Mouse (Mus musculus) erythroblast, embryonic 14.5 days (primary cell): Measurements from ENCODE around the gene Dio3. TPM values are rescaled to one million over a fixed set of nuclear protein-coding genes. Genes with fewer than 3 reads are reported as not detected.

Experiments used
- H3K27me3 ChIP-seq: 2 replicates; pipeline ENCODE4 v1.6.1; 2012; ENCODE audit warnings: inconsistent platforms; ENCODE audit not compliant: control insufficient read depth
- H3K36me3 ChIP-seq: 2 replicates; pipeline ENCODE4 v1.6.1; 2012; ENCODE audit warnings: mild to moderate bottlenecking, inconsistent platforms; ENCODE audit not compliant: control insufficient read depth
- H3K4me1 ChIP-seq: 2 replicates; pipeline ENCODE4 v1.6.1; 2012; ENCODE audit warnings: inconsistent platforms; ENCODE audit not compliant: control insufficient read depth
- H3K4me3 ChIP-seq: replicated peaks from 2 replicates; pipeline ENCODE3; 2012; ENCODE audit warnings: moderate library complexity, mild to moderate bottlenecking, inconsistent platforms
- H3K9me3 ChIP-seq: 2 replicates; pipeline ENCODE4 v1.6.1; 2012; ENCODE audit warnings: low read length, inconsistent platforms, mixed read lengths; ENCODE audit not compliant: control insufficient read depth
- GATA1 ChIP-seq: IDR thresholded peaks from 2 replicates; pipeline ENCODE4 v1.6.1; 2012; ENCODE audit warnings: low read length, inconsistent platforms, mixed read lengths
- TAL1 ChIP-seq: IDR thresholded peaks from 3 replicates; pipeline ENCODE4 v1.6.1; 2012; ENCODE audit warnings: low read length, inconsistent platforms, mixed read lengths
- polyA plus RNA-seq: library from polyadenylated mRNA; stranded (reverse); fragments of >175 nt; gene quantifications from 2 replicates; pipeline ENCODE4 v1.2.3, GENCODE M21; 2012

Dio3 gene
- polyA plus RNA-seq, 1 experiment = not detected

GRCm38 (mm10) chr12:110255731-110256130, 23.1 kb upstream of the Dio3 start:
- no peaks in the 10 kb centered on the region for H3K9me3 ChIP-seq
- H3K36me3 ChIP-seq = no peaks in the 10 kb centered on the region
- H3K27me3 ChIP-seq = no peaks in the 10 kb centered on the region
- no peaks in the 10 kb centered on the region for H3K4me1 ChIP-seq
- TF ChIP-seq GATA1 = no peak
- TF ChIP-seq TAL1 = no peak
- no peak overlapping the region for H3K4me3 ChIP-seq

GRCm38 (mm10) chr12:110256478-110257220, 22.2 kb upstream of the Dio3 start:
- Histone ChIP-seq H3K4me3 (no peak overlapping the region), H3K9me3 (no peaks in the 10 kb centered on the region), H3K4me1 (no peaks in the 10 kb centered on the region), H3K36me3 (no peaks in the 10 kb centered on the region), H3K27me3 (no peaks in the 10 kb centered on the region)
- TF ChIP-seq TAL1 (no peak), GATA1 (no peak)

- no peaks in the 10 kb centered on the region for H3K9me3 ChIP-seq
- no peaks in the 10 kb centered on the region for H3K4me1 ChIP-seq
- no peaks in the 10 kb centered on the region for H3K27me3 ChIP-seq
- no peak for TF ChIP-seq GATA1
- TF ChIP-seq TAL1 = no peak
- no peaks in the 10 kb centered on the region for H3K36me3 ChIP-seq
- no peak overlapping the region for H3K4me3 ChIP-seq
These were observed 10.6 kb upstream of the Dio3 start for GRCm38 (mm10) chr12:110268226-110268625.

- Histone ChIP-seq H3K27me3 (no peaks in the 10 kb centered on the region), H3K4me3 (no peak overlapping the region), H3K9me3 (no peaks in the 10 kb centered on the region), H3K36me3 (no peaks in the 10 kb centered on the region), H3K4me1 (no peaks in the 10 kb centered on the region)
- no peak for TF ChIP-seq GATA1
- TF ChIP-seq TAL1 = no peak
These were observed 9.2 kb upstream of the Dio3 start for GRCm38 (mm10) chr12:110269686-110270085.

- H3K27me3 ChIP-seq = peaks cover 53% of the 10 kb centered on the region
- TF ChIP-seq GATA1 (no peak), TAL1 (no peak)
- no peaks in the 10 kb centered on the region for H3K36me3 ChIP-seq
- H3K4me3 ChIP-seq = no peak overlapping the region
- H3K9me3 ChIP-seq = peaks cover 9% of the 10 kb centered on the region; the same call in 1 of the 2 replicates
- no peaks in the 10 kb centered on the region for H3K4me1 ChIP-seq
These were observed 2.8 kb upstream of the Dio3 start for GRCm38 (mm10) chr12:110276034-110276433.

- H3K36me3 ChIP-seq = no peaks in the 10 kb centered on the region
- no peaks in the 10 kb centered on the region for H3K4me1 ChIP-seq
- H3K4me3 ChIP-seq = peak overlapping the region; percentile 29
- H3K27me3 ChIP-seq = peaks cover 67% of the 10 kb centered on the region
- TF ChIP-seq GATA1 (no peak), TAL1 (no peak)
- peaks cover 9% of the 10 kb centered on the region; the same call in 1 of the 2 replicates for H3K9me3 ChIP-seq
These were observed 1.5 kb upstream of the Dio3 start for GRCm38 (mm10) chr12:110277259-110277964.

- Histone ChIP-seq H3K36me3 (no peaks in the 10 kb centered on the region), H3K4me1 (no peaks in the 10 kb centered on the region), H3K4me3 (peak overlapping the region; percentile 29), H3K27me3 (peaks cover 72% of the 10 kb centered on the region), H3K9me3 (peaks cover 9% of the 10 kb centered on the region; the same call in 1 of the 2 replicates)
- TF ChIP-seq GATA1 (no peak), TAL1 (no peak)
These were observed 932 bp upstream of the Dio3 start for GRCm38 (mm10) chr12:110277965-110278307.

GRCm38 (mm10) chr12:110280373-110280772, 1.5 kb downstream of the Dio3 start:
- TF ChIP-seq GATA1 = no peak
- no peak for TF ChIP-seq TAL1
- no peaks in the 10 kb centered on the region for H3K36me3 ChIP-seq
- H3K4me1 ChIP-seq = no peaks in the 10 kb centered on the region
- H3K4me3 ChIP-seq = no peak overlapping the region
- H3K27me3 ChIP-seq = peaks cover 90% of the 10 kb centered on the region
- H3K9me3 ChIP-seq = peaks cover 9% of the 10 kb centered on the region; the same call in 1 of the 2 replicates

- peaks cover 59% of the 10 kb centered on the region for H3K27me3 ChIP-seq
- H3K4me1 ChIP-seq = no peaks in the 10 kb centered on the region
- TF ChIP-seq TAL1 (no peak), GATA1 (no peak)
- H3K9me3 ChIP-seq = peaks cover 9% of the 10 kb centered on the region; the same call in 1 of the 2 replicates
- H3K36me3 ChIP-seq = no peaks in the 10 kb centered on the region
- H3K4me3 ChIP-seq = no peak overlapping the region
These were observed 4.9 kb downstream of the Dio3 start for GRCm38 (mm10) chr12:110283792-110284191.
